Mouse (Mus musculus): ENCODE measurements at regions not wholly inside any gene's neighbourhood (a gene's known extent, or its start where the extent isn't known, plus 50 kb on each side); places are given as distances from the start of the nearest gene placed in this dataset.

- no peak for DNase-seq (ENCODE audit: low read depth)
Measured at GRCm38 (mm10) chr3:118494611-118495010, 67.3 kb upstream of the Dpyd start.

GRCm38 (mm10) chr3:118500234-118500633, 61.7 kb upstream of the Dpyd start:
- no peak for DNase-seq (ENCODE audit: low read depth)

GRCm38 (mm10) chr3:118507582-118508237, 54.2 kb upstream of the Dpyd start:
- peak; percentile 47 for DNase-seq (ENCODE audit: low read depth)

GRCm38 (mm10) chr3:118510837-118511236, 51.1 kb upstream of the Dpyd start:
- DNase-seq (ENCODE audit: low read depth) = no peak

GRCm38 (mm10) chr3:118511969-118512368, 50.0 kb upstream of the Dpyd start:
- no peak for DNase-seq (ENCODE audit: low read depth)

Measured in 416B (cell line).